ENCODE assay signal across 9 mouse cellular contexts in genomic region chr17:71419448-71419847, GRCm38 (mm10). TPM values are rescaled to one million over a fixed set of nuclear protein-coding genes. Genes with fewer than 3 reads are reported as not detected.
DNase-seq lines count a peak whose midpoint lies in the region; ATAC-seq and TF ChIP-seq lines count a peak whose summit lies in the region.
"Not testable (repeated sequence)": the region's sequence is repeated elsewhere in the genome, so short reads cannot be mapped to it uniquely, and the experiment has no call there.
"Had no signal": no experiment of that assay in that cellular context is flagged by ENCODE, and none has a peak within 500 bp of the region (broad histone marks: within the 10 kb centered on the region; RNA-seq: fewer than 3 reads in every experiment).

No protein-coding gene starts in this region.

- WGBS in midbrain, embryonic 11.5 days = 88% methylated on average over 5 of the region's 5 CpGs

- not testable (repeated sequence) for TF ChIP-seq RAD21 in CH12.LX (IDR thresholded peaks at IDR 0.05; ENCODE audit: low read depth, low read length); MEL (IDR thresholded peaks at IDR 0.05; ENCODE audit: low read depth, low read length)

- H3K4me2 ChIP-seq in CH12.LX (ENCODE audit: insufficient read depth, low read depth, poor library complexity, severe bottlenecking); midbrain, embryonic 11.5 days: not testable (repeated sequence)

- H3K4me1 ChIP-seq in CH12.LX (ENCODE audit: control insufficient read depth in 1 of 2, insufficient read depth in 2 of 2); ES-E14 (ENCODE audit: control insufficient read depth in 2 of 2, insufficient read depth in 2 of 2, low read length in 2 of 2, poor library complexity in 1 of 2); MEL (ENCODE audit: control insufficient read depth in 1 of 2, insufficient read depth in 2 of 2, low read length in 2 of 2); midbrain, embryonic 11.5 days (ENCODE audit: control insufficient read depth, insufficient read depth, low read length): not testable (repeated sequence)
- H3K4me1 ChIP-seq in E14TG2a.4 (replicated peaks; ENCODE audit: low read depth, low read length) = peaks cover 36% of the 10 kb centered on the region

- not testable (repeated sequence) for TF ChIP-seq POLR2A in CH12.LX (IDR thresholded peaks at IDR 0.05; ENCODE audit: low read depth, low read length); MEL (IDR thresholded peaks at IDR 0.05; ENCODE audit: control insufficient read depth in 1 of 2, insufficient read depth in 1 of 2, low read depth in 1 of 2, low read length in 2 of 2, poor library complexity in 1 of 2)

- not testable (repeated sequence) for TF ChIP-seq EP300 in CH12.LX (IDR thresholded peaks at IDR 0.05; ENCODE audit: low read length); MEL (IDR thresholded peaks at IDR 0.05; ENCODE audit: low read depth in 1 of 2, low read length in 2 of 2)

- H3K79me2 ChIP-seq in CH12.LX (replicated peaks; ENCODE audit: control insufficient read depth, extremely low read depth, insufficient read depth, poor library complexity, severe bottlenecking); MEL (ENCODE audit: control insufficient read depth, insufficient read depth, low read length, poor library complexity): not testable (repeated sequence)

- ATAC-seq in midbrain, embryonic 11.5 days (ENCODE audit: low FRiP score) = not testable (repeated sequence)

- DNase-seq in CH12.LX (ENCODE audit: extremely low read depth); ES-E14 (ENCODE audit: low read depth, low spot score); MEL (ENCODE audit: low read depth, low spot score): not testable (repeated sequence)
- DNase-seq in ES-CJ7 (ENCODE audit: low read depth, low spot score) (peak; percentile 34), R1 (ENCODE audit: low read depth, low spot score) (peak; percentile 38), ZHBTc4 (ENCODE audit: low read depth, low spot score) (peak; percentile 39)
- DNase-seq in midbrain, embryonic 11.5 days (ENCODE audit: low spot score, missing footprints) = peak; percentile 33

- dilution Hi-C loops in CH12.LX (cut with MboI; ENCODE audit: extremely low pct_ligation_motif_present, extremely low pct_unique_long_range_greater_than_20kb, low sequenced_read_pairs) = not testable (repeated sequence)

- H3K9me3 ChIP-seq in CH12.LX (replicated peaks; ENCODE audit: low read length); ES-E14 (ENCODE audit: control insufficient read depth, insufficient read depth, low read depth, low read length); MEL (replicated peaks; ENCODE audit: insufficient read depth, low read length); midbrain, embryonic 11.5 days (ENCODE audit: control insufficient read depth, low read length): not testable (repeated sequence)
- H3K9me3 ChIP-seq in E14TG2a.4 (ENCODE audit: low read length) = peaks cover 13% of the 10 kb centered on the region

- not testable (repeated sequence) for H3K27ac ChIP-seq in CH12.LX (ENCODE audit: insufficient read depth, low read depth); ES-E14 (ENCODE audit: insufficient read depth, low read depth, low read length, poor library complexity, severe bottlenecking); MEL (ENCODE audit: control insufficient read depth, low read depth, low read length); midbrain, embryonic 11.5 days (ENCODE audit: low read depth, low read length)

- not testable (repeated sequence) for TF ChIP-seq CTCF in CH12.LX (conservative IDR thresholded peaks at IDR 0.05 in 1 of 2, IDR thresholded peaks at IDR 0.05 in 1 of 2; ENCODE audit: low read depth in 2 of 2, low read length in 2 of 2); E14TG2a.4 (conservative IDR thresholded peaks at IDR 0.05; ENCODE audit: low read length); MEL (IDR thresholded peaks at IDR 0.05 in 2 of 3, conservative IDR thresholded peaks at IDR 0.05 in 1 of 3; ENCODE audit: control insufficient read depth in 1 of 3, insufficient read depth in 1 of 3, low read depth in 2 of 3, low read length in 3 of 3, poor library complexity in 1 of 3, severe bottlenecking in 1 of 3)

- H3K9ac ChIP-seq in CH12.LX (ENCODE audit: insufficient read depth, low read depth); ES-E14 (ENCODE audit: insufficient read depth, low read depth, low read length, poor library complexity, severe bottlenecking); MEL (ENCODE audit: control insufficient read depth, low read depth, low read length, poor library complexity, severe bottlenecking); midbrain, embryonic 11.5 days (ENCODE audit: low read length): not testable (repeated sequence)

- peaks cover 29 to 51% of the 10 kb centered on the region in 2 experiments for H3K36me3 ChIP-seq in CH12.LX (replicated peaks in 1 of 2; ENCODE audit: control insufficient read depth in 1 of 2, insufficient read depth in 1 of 2, low read length in 1 of 2)
- peaks cover 48% of the 10 kb centered on the region for H3K36me3 ChIP-seq in E14TG2a.4 (ENCODE audit: insufficient read depth, low read length)
- H3K36me3 ChIP-seq in ES-E14 (ENCODE audit: control insufficient read depth, insufficient read depth, low read length, poor library complexity, severe bottlenecking) = peaks cover 10% of the 10 kb centered on the region
- peaks cover 12 to 14% of the 10 kb centered on the region in 2 experiments for H3K36me3 ChIP-seq in MEL (ENCODE audit: control insufficient read depth in 1 of 2, insufficient read depth in 2 of 2, low read length in 2 of 2)
- H3K36me3 ChIP-seq in midbrain, embryonic 11.5 days (ENCODE audit: control insufficient read depth, insufficient read depth, low read length) = peaks cover 28% of the 10 kb centered on the region

- in situ Hi-C loops in CH12.LX (cut with MboI; ENCODE audit: low pct_ligation_motif_present, low pct_unique_long_range_greater_than_20kb, low sequenced_read_pairs); ES-E14 (cut with MboI; ENCODE audit: low sequenced_read_pairs in 2 of 2, unreplicated experiment in 2 of 2): not testable (repeated sequence)

- not testable (repeated sequence) for H3K4me3 ChIP-seq in CH12.LX (replicated peaks in 1 of 3; ENCODE audit: low read depth in 2 of 3, low read length in 2 of 3, poor library complexity in 1 of 3); ES-E14 (ENCODE audit: insufficient read depth in 1 of 2, low read depth in 1 of 2, low read length in 2 of 2, poor library complexity in 1 of 2, severe bottlenecking in 1 of 2); MEL (ENCODE audit: control insufficient read depth in 1 of 2, insufficient read depth in 1 of 2, low read depth in 2 of 2, low read length in 2 of 2); midbrain, embryonic 11.5 days (ENCODE audit: low read depth, low read length)
- peak overlapping the region; percentile 41 for H3K4me3 ChIP-seq in E14TG2a.4 (replicated peaks; ENCODE audit: low read length)

- not testable (repeated sequence) for H3K27me3 ChIP-seq in CH12.LX (replicated peaks); E14TG2a.4 (ENCODE audit: insufficient read depth, low read length); MEL (ENCODE audit: control insufficient read depth in 1 of 2, insufficient read depth in 2 of 2, low read length in 2 of 2); midbrain, embryonic 11.5 days (ENCODE audit: control insufficient read depth, insufficient read depth, low read length)

TF ChIP-seq in CH12.LX, 34 proteins besides CTCF, POLR2A, EP300 and RAD21:
- peak; percentile 97 for TF ChIP-seq MAFK (IDR thresholded peaks at IDR 0.05; ENCODE audit: insufficient replicate concordance, low read length)
TF ChIP-seq in CH12.LX: peak in this region for 1; not testable (repeated sequence) for 33.

TF ChIP-seq in ES-E14, 5 proteins besides CTCF, POLR2A, EP300 and RAD21:
- peak; percentile 99 for TF ChIP-seq MAFK (IDR thresholded peaks at IDR 0.05; ENCODE audit: insufficient read depth, low read depth, low read length)

TF ChIP-seq in MEL, 35 proteins besides CTCF, POLR2A, EP300 and RAD21:
- TF ChIP-seq MAFK (IDR thresholded peaks at IDR 0.05; ENCODE audit: borderline replicate concordance, low read depth, low read length) = peak; percentile 85

RNA-seq across cellular contexts. Expression of gene Gm4707, which starts 40.3 kb away (rescaled TPM):
- total RNA-seq in CH12.LX (2012; rRNA removed) = 1.1 and 1.5 TPM in 2 replicates
- total RNA-seq in CH12.LX (2014; rRNA removed) = 0.16 and 1.5 TPM in 2 replicates
- polyA plus RNA-seq in CH12.LX (2012; ENCODE audit: insufficient read length, low read depth) = 0.33 and 1.1 TPM in 2 replicates
- 3.9 and 6.9 TPM in 2 replicates for total RNA-seq in ES-E14 (2012; rRNA removed)
- 1.0 and 1.1 TPM in 2 replicates for total RNA-seq in MEL (2012; rRNA removed)
- under 1 TPM in 1 of 2 experiments, not detected in 1; 0.26 TPM for polyA plus RNA-seq in MEL (2012; ENCODE audit: insufficient read depth in 1 of 2, insufficient read length in 2 of 2, low read depth in 1 of 2, low replicate concordance in 2 of 2, missing spikeins in 1 of 2)
- 1.5 and 2.0 TPM in 2 replicates for polyA plus RNA-seq in midbrain, embryonic 11.5 days (2014; fragmentation: Nextera tagmentation; extraction: Ambion mirVana)
- polyA plus RNA-seq: G1E had no signal

RNA-seq across cellular contexts. Expression of gene Smchd1, which starts 55.7 kb away (rescaled TPM):
- 44.4 and 50.9 TPM in 2 replicates for total RNA-seq in CH12.LX (2012; rRNA removed)
- 73.9 and 87.8 TPM in 2 replicates for total RNA-seq in CH12.LX (2014; rRNA removed)
- polyA plus RNA-seq in CH12.LX (2012; ENCODE audit: insufficient read length, low read depth) = 53.3 and 59.4 TPM in 2 replicates
- 35.5 and 41.0 TPM in 2 replicates for total RNA-seq in ES-E14 (2012; rRNA removed)
- total RNA-seq in MEL (2012; rRNA removed) = 45.7 and 50.9 TPM in 2 replicates
- 100 to 1,000 TPM in 1 of 2 experiments, 10 to 100 TPM in 1; 43.6 to 164 TPM for polyA plus RNA-seq in MEL (2012; ENCODE audit: insufficient read depth in 1 of 2, insufficient read length in 2 of 2, low read depth in 1 of 2, low replicate concordance in 2 of 2, missing spikeins in 1 of 2)
- polyA plus RNA-seq in midbrain, embryonic 11.5 days (2014; fragmentation: Nextera tagmentation; extraction: Ambion mirVana) = 71.0 and 76.1 TPM in 2 replicates
